Mouse (Mus musculus) embryonic stem cell, embryonic (primary cell): ENCODE measurements around the gene Cd79b.

Experiments used
- CTCF ChIA-PET, 4 experiments: fragments of 300-600 bp in 2 of 4; fragments of 350-600 bp in 2 of 4; sonication (Branson Sonifier 250); formaldehyde crosslinking; loops; one replicate each; lab custom pipeline; 2022; ENCODE audit warnings: inconsistent platforms in 2 of 4; lab: Charles Lee
- POLR2A ChIA-PET, 4 experiments: fragments of 300-600 bp in 2 of 4; fragments of 350-600 bp in 2 of 4; sonication (Branson Sonifier 250); formaldehyde crosslinking; loops; one replicate each; lab custom pipeline; 2022; ENCODE audit warnings: antibody characterized with exemption in 4 of 4, inconsistent platforms in 1 of 4; lab: Charles Lee

Cd79b gene

GRCm38 (mm10) chr11:106302634-106303033 is 11.9 kb downstream of the Cd79b start:
- CTCF ChIA-PET: interaction anchor here (0.5 to 2.5 kb wide), 48 partner anchors 9 to 1773 kb away, joined by 3 to 16 read pairs (median 4); partner anchors contain the start of genes Tcam1 (in 2 of the 4), Cd79b (in 1 of the 4), Map3k3 (in 1 of the 4) and Prr29 (in 1 of the 4)
- POLR2A ChIA-PET: interaction anchor here in 3 of 4 experiments (0.5 to 1.8 kb wide), 9 partner anchors 11 to 219 kb away, joined by 3 to 5 read pairs (median 3); partner anchors contain the start of gene Map3k3 (in 1 of the 3)

GRCm38 (mm10) chr11:106301765-106302164 is 12.8 kb downstream of the Cd79b start, which contains the start of gene Gh:
Gene Gh (minus strand): TSS chr11:106301865.
- CTCF ChIA-PET: interaction anchor here in 2 of 4 experiments (1.3 to 2.5 kb wide), 7 partner anchors 11 to 200 kb away, joined by 3 to 16 read pairs (median 8); partner anchors contain the start of genes Cd79b (in 1 of the 2) and Tcam1 (in 1 of the 2)
- POLR2A ChIA-PET: interaction anchor here in 1 of 4 experiments (1.4 kb wide), 1 partner anchor 27 kb away, joined by 5 read pairs; no protein-coding TSS in a partner anchor

- ChIA-PET CTCF (interaction anchor here in 1 of 4 experiments (1.0 to 1.2 kb wide), 2 partner anchors 35 to 364 kb away, joined by 3 to 4 read pairs; no protein-coding TSS in a partner anchor), POLR2A (interaction anchor here in 1 of 4 experiments (0.8 to 1.3 kb wide), 5 partner anchors 19 to 76 kb away, joined by 3 read pairs; partner anchors contain the start of genes Ccdc47 and Smarcd2)
Measured at GRCm38 (mm10) chr11:106291861-106292260, 22.7 kb downstream of the Cd79b start.

- POLR2A ChIA-PET: interaction anchor here in 2 of 4 experiments (1.0 to 2.6 kb wide), 3 partner anchors 10 to 17 kb away, joined by 3 to 7 read pairs (median 3); partner anchors contain the start of gene Tcam1 (in 1 of the 2)
- CTCF ChIA-PET: interaction anchor here in 1 of 4 experiments (0.6 kb wide), 1 partner anchor 675 kb away, joined by 3 read pairs; no protein-coding TSS in a partner anchor
Measured at GRCm38 (mm10) chr11:106290376-106290775, 24.2 kb downstream of the Cd79b start.

GRCm38 (mm10) chr11:106289369-106289768 is 25.2 kb downstream of the Cd79b start:
- ChIA-PET POLR2A (interaction anchor here in 2 of 4 experiments (0.7 to 2.6 kb wide), 4 partner anchors 13 to 68 kb away, joined by 3 to 7 read pairs (median 3); partner anchors contain the start of gene Tcam1 (in 1 of the 2)), CTCF (interaction anchor here in 3 of 4 experiments (0.7 to 1.2 kb wide), 7 partner anchors 8 to 21 kb away, joined by 3 to 5 read pairs (median 4); partner anchors contain the start of gene Tcam1 (in 2 of the 3))

- ChIA-PET CTCF (interaction anchor here (1.0 to 2.4 kb wide), 5 partner anchors 11 to 16 kb away, joined by 3 to 7 read pairs (median 5); no protein-coding TSS in a partner anchor), POLR2A (interaction anchor here in 2 of 4 experiments (0.7 to 4.5 kb wide), 6 partner anchors 11 to 80 kb away, joined by 3 to 38 read pairs (median 4); partner anchors contain the start of genes Tcam1 (in 2 of the 2) and Smarcd2 (in 1 of the 2))
Measured at GRCm38 (mm10) chr11:106286987-106287386, 27.6 kb downstream of the Cd79b start.

GRCm38 (mm10) chr11:106286206-106286605 is 28.4 kb downstream of the Cd79b start:
- POLR2A ChIA-PET: interaction anchor here in 2 of 4 experiments (0.8 to 4.5 kb wide), 5 partner anchors 10 to 23 kb away, joined by 3 to 38 read pairs (median 5); partner anchors contain the start of genes Tcam1 (in 2 of the 2) and Smarcd2 (in 1 of the 2)

GRCm38 (mm10) chr11:106284126-106284525 is 30.4 kb downstream of the Cd79b start:
- POLR2A ChIA-PET: interaction anchor here in 2 of 4 experiments (1.3 to 4.5 kb wide), 3 partner anchors 10 to 23 kb away, joined by 3 to 38 read pairs (median 4); partner anchors contain the start of genes Smarcd2 (in 2 of the 2) and Tcam1 (in 1 of the 2)
- CTCF ChIA-PET: interaction anchor here in 1 of 4 experiments (1.2 kb wide), 1 partner anchor 8 kb away, joined by 3 read pairs; no protein-coding TSS in a partner anchor

More at GRCm38 (mm10) chr11:106286206-106286605, 28.4 kb downstream of the Cd79b start:
- CTCF ChIA-PET: interaction anchor here in 3 of 4 experiments (0.9 to 1.7 kb wide), 5 partner anchors 10 to 43 kb away, joined by 3 to 7 read pairs (median 5); partner anchors contain the start of gene Tcam1 (in 1 of the 3)

- POLR2A ChIA-PET: interaction anchor here in 1 of 4 experiments (0.7 to 1.6 kb wide), 2 partner anchors 22 to 54 kb away, joined by 3 read pairs; no protein-coding TSS in a partner anchor
- CTCF ChIA-PET: interaction anchor here in 1 of 4 experiments (0.8 kb wide), 1 partner anchor 19 kb away, joined by 3 read pairs; no protein-coding TSS in a partner anchor
Measured at GRCm38 (mm10) chr11:106283371-106283770, 31.2 kb downstream of the Cd79b start.

- CTCF ChIA-PET: no interaction called here
Measured at GRCm38 (mm10) chr11:106282452-106282851, 32.1 kb downstream of the Cd79b start.

GRCm38 (mm10) chr11:106276454-106276853 is 38.1 kb downstream of the Cd79b start, which contains the start of gene Tcam1:
Gene Tcam1 (plus strand): TSS chr11:106276672.
- ChIA-PET CTCF (interaction anchor here (0.6 to 2.7 kb wide), 23 partner anchors 8 to 350 kb away, joined by 3 to 10 read pairs (median 3); partner anchors contain the start of genes Ccdc47 (in 1 of the 4), Ftsj3 (in 1 of the 4) and Psmc5 (in 1 of the 4)), POLR2A (interaction anchor here (0.6 to 12.2 kb wide), 47 partner anchors 10 to 512 kb away, joined by 3 to 172 read pairs (median 5); partner anchors contain the start of genes Ddx42 (in 3 of the 4), Ccdc47 (in 2 of the 4), Ftsj3 (in 2 of the 4) and Psmc5 (in 2 of the 4))

More at GRCm38 (mm10) chr11:106282452-106282851, 32.1 kb downstream of the Cd79b start:
- POLR2A ChIA-PET: interaction anchor here in 2 of 4 experiments (0.6 to 1.0 kb wide), 2 partner anchors 26 to 197 kb away, joined by 3 to 6 read pairs; no protein-coding TSS in a partner anchor

- ChIA-PET CTCF (interaction anchor here (0.6 to 2.7 kb wide), 8 partner anchors 18 to 448 kb away, joined by 3 to 10 read pairs (median 5); no protein-coding TSS in a partner anchor), POLR2A (interaction anchor here (0.6 to 12.2 kb wide), 44 partner anchors 8 to 915 kb away, joined by 3 to 172 read pairs (median 4); partner anchors contain the start of genes Ccdc47 (in 3 of the 4), Ddx42 (in 3 of the 4), Ftsj3 (in 2 of the 4) and Psmc5 (in 2 of the 4))
Measured at GRCm38 (mm10) chr11:106274971-106275411, 39.6 kb downstream of the Cd79b start.

GRCm38 (mm10) chr11:106274374-106274773 is 40.2 kb downstream of the Cd79b start:
- ChIA-PET POLR2A (interaction anchor here (0.7 to 12.2 kb wide), 24 partner anchors 8 to 429 kb away, joined by 3 to 172 read pairs (median 4); partner anchors contain the start of genes Ddx42 (in 2 of the 4), Ftsj3 (in 2 of the 4), Psmc5 (in 2 of the 4) and Ccdc47 (in 1 of the 4)), CTCF (interaction anchor here in 3 of 4 experiments (0.6 to 2.7 kb wide), 3 partner anchors 18 to 125 kb away, joined by 5 to 10 read pairs (median 8); no protein-coding TSS in a partner anchor)

GRCm38 (mm10) chr11:106273811-106274210 is 40.8 kb downstream of the Cd79b start:
- ChIA-PET POLR2A (interaction anchor here in 3 of 4 experiments (0.6 to 12.2 kb wide), 21 partner anchors 11 to 1911 kb away, joined by 3 to 172 read pairs (median 6); partner anchors contain the start of genes Ccdc47 (in 2 of the 3), Ddx42 (in 2 of the 3), Ern1 (in 2 of the 3) and Ftsj3 (in 2 of the 3)), CTCF (interaction anchor here in 1 of 4 experiments (1.3 kb wide), 1 partner anchor 17 kb away, joined by 8 read pairs; no protein-coding TSS in a partner anchor)

- CTCF ChIA-PET: interaction anchor here in 2 of 4 experiments (0.7 to 1.3 kb wide), 4 partner anchors 17 to 340 kb away, joined by 3 to 8 read pairs (median 4); partner anchors contain the start of gene Tex2 (in 1 of the 2)
Measured at GRCm38 (mm10) chr11:106273311-106273684, 41.3 kb downstream of the Cd79b start.

GRCm38 (mm10) chr11:106272644-106273310 is 41.8 kb downstream of the Cd79b start, which contains the start of gene Smarcd2:
Gene Smarcd2 (minus strand): TSS chr11:106272972.
- ChIA-PET CTCF (interaction anchor here in 2 of 4 experiments (0.7 to 1.3 kb wide), 5 partner anchors 16 to 340 kb away, joined by 3 to 8 read pairs (median 4); partner anchors contain the start of genes Ccdc47 (in 1 of the 2), Ddx42 (in 1 of the 2) and Tex2 (in 1 of the 2)), POLR2A (interaction anchor here (0.6 to 12.2 kb wide), 45 partner anchors 10 to 516 kb away, joined by 3 to 172 read pairs (median 4); partner anchors contain the start of genes Ccdc47 (in 4 of the 4), Ddx42 (in 4 of the 4), Cep95 (in 2 of the 4) and Ddx5 (in 2 of the 4))

More at GRCm38 (mm10) chr11:106273311-106273684, 41.3 kb downstream of the Cd79b start:
- POLR2A ChIA-PET: interaction anchor here (0.6 to 12.2 kb wide), 42 partner anchors 10 to 516 kb away, joined by 3 to 172 read pairs (median 4); partner anchors contain the start of genes Ccdc47 (in 3 of the 4), Ddx42 (in 3 of the 4), Cep95 (in 2 of the 4) and Ddx5 (in 2 of the 4)
